Mouse (Mus musculus): ENCODE results near the gene Hsf5.

GRCm38 (mm10) chr11:87666256-87667035 is 49.5 kb downstream of the Hsf5 start:
- TF ChIP-seq CTCF (IDR thresholded peaks at IDR 0.05; ENCODE audit: low read depth, low read length) (no peak), POLR2AphosphoS5 (IDR thresholded peaks at IDR 0.05; ENCODE audit: insufficient replicate concordance, low read depth, low read length) (no peak), GATA1 (IDR thresholded peaks at IDR 0.05; ENCODE audit: borderline replicate concordance, low read length) (no peak)
